Mouse (Mus musculus) olfactory bulb, adult 2 months (tissue): ENCODE results near the gene Adnp. TPM values are rescaled to one million over a fixed set of nuclear protein-coding genes. Genes with fewer than 3 reads are reported as not detected.

Experiments used
- H3K27ac ChIP-seq: fragments of 200-500 bp; 2 replicates; pipeline ENCODE4 v1.5.1; 2012; ENCODE audit warnings: low read depth, low read length; ENCODE audit not compliant: insufficient read depth
- H3K4me1 ChIP-seq: fragments of 200-500 bp; 2 replicates; pipeline ENCODE4 v1.6.1; 2012; ENCODE audit warnings: low read length; ENCODE audit not compliant: control insufficient read depth, insufficient read depth
- H3K4me3 ChIP-seq: fragments of 200-500 bp; 2 replicates; pipeline ENCODE4 v1.5.1; 2012; ENCODE audit warnings: mild to moderate bottlenecking, low read depth, low read length, moderate library complexity; ENCODE audit not compliant: insufficient read depth
- CTCF ChIP-seq: fragments of 200-500 bp; IDR thresholded peaks from 2 replicates; pipeline ENCODE4 v1.5.1; 2012; ENCODE audit warnings: low read depth, mild to moderate bottlenecking, low read length, moderate library complexity; ENCODE audit not compliant: insufficient read depth
- POLR2A ChIP-seq: fragments of 200-500 bp; IDR thresholded peaks from 2 replicates; pipeline ENCODE4 v1.6.1; 2012; ENCODE audit warnings: mild to moderate bottlenecking, low read depth, low read length, moderate library complexity; ENCODE audit not compliant: insufficient read depth
- WGBS: fragments of 180-500 bp; shearing (Covaris S2); methylation state at CpG from one replicate; pipeline ENCODE4 v1.1.7; 2018; 5-methylcytosine and 5-hydroxymethylcytosine counted together
- polyA plus RNA-seq: library from polyadenylated mRNA; stranded (reverse); fragments of >200 nt; gene quantifications from 2 replicates; pipeline ENCODE4 v1.2.4, GENCODE M21; 2012; ENCODE audit warnings: low replicate concordance; ENCODE audit not compliant: missing spikeins, insufficient read depth, insufficient read length

Adnp gene
- polyA plus RNA-seq, 1 experiment = 82.3 TPM

GRCm38 (mm10) chr2:168147722-168148432 is 59.0 kb downstream of the Adnp start:
- Histone ChIP-seq H3K4me3 (no peak overlapping the region), H3K4me1 (peaks cover 6% of the 10 kb centered on the region), H3K27ac (no peak overlapping the region)
- no peak for TF ChIP-seq CTCF
- 81% methylated on average over 22 of the region's 22 CpGs for WGBS

- 89% methylated on average over 2 of the region's 2 CpGs for WGBS
- Histone ChIP-seq H3K4me1 (peaks cover 6% of the 10 kb centered on the region), H3K27ac (no peak overlapping the region), H3K4me3 (no peak overlapping the region)
- no peak for TF ChIP-seq CTCF
- no peak for TF ChIP-seq POLR2A
These were observed 61.5 kb downstream of the Adnp start for GRCm38 (mm10) chr2:168145437-168145836.

- no peak overlapping the region for H3K4me3 ChIP-seq
- WGBS = 40% methylated on average over 5 of the region's 5 CpGs
- H3K4me1 ChIP-seq = peaks cover 6% of the 10 kb centered on the region
- no peak for TF ChIP-seq CTCF
- TF ChIP-seq POLR2A = no peak
- no peak overlapping the region for H3K27ac ChIP-seq
These were observed 63.1 kb downstream of the Adnp start for GRCm38 (mm10) chr2:168143794-168144193.

- no peak overlapping the region for H3K4me3 ChIP-seq
- H3K27ac ChIP-seq = no peak overlapping the region
- WGBS = 76% methylated on average over 15 of the region's 15 CpGs
- TF ChIP-seq CTCF (no peak), POLR2A (no peak)
- H3K4me1 ChIP-seq = no peaks in the 10 kb centered on the region
These were observed 69.8 kb downstream of the Adnp start for GRCm38 (mm10) chr2:168137161-168137560.

Other genes starting within 250 kb of the Adnp start
- gene Ripor3, start 196.5 kb downstream of the Adnp start, polyA plus RNA-seq = not detected in 2 replicates
- gene Pard6b, start 126.1 kb downstream of the Adnp start, polyA plus RNA-seq = not detected in 2 replicates
- gene Gm20716, start 23.3 kb upstream of the Adnp start, polyA plus RNA-seq = not detected in 2 replicates
- gene Dpm1, start 23.5 kb upstream of the Adnp start, polyA plus RNA-seq = 686 TPM in 1 of 2 replicates, not detected in the other
- not detected in 2 replicates for gene Mocs3, start 23.5 kb upstream of the Adnp start, polyA plus RNA-seq
- not detected in 2 replicates for gene Kcng1, start 74.6 kb upstream of the Adnp start, polyA plus RNA-seq